Mouse (Mus musculus): Measurements from ENCODE around the gene Epb41l1.

GRCm38 (mm10) chr2:156515102-156515501, 94.4 kb downstream of the Epb41l1 start:
- TF ChIP-seq POLR2A (IDR thresholded peaks at IDR 0.05; ENCODE audit: extremely low read depth, insufficient read depth, low read length) = no peak
- no peak for TF ChIP-seq CTCF (IDR thresholded peaks at IDR 0.05; ENCODE audit: extremely low read depth, insufficient read depth, low read length)

All from cortical plate, adult 2 months (tissue).